Mouse (Mus musculus): ENCODE measurements around the gene Cldn2.
"Not testable (repeated sequence)": the region's sequence is repeated elsewhere in the genome, so short reads cannot be mapped to it uniquely, and the experiment has no call there.

The Cldn2 gene

DNA sequence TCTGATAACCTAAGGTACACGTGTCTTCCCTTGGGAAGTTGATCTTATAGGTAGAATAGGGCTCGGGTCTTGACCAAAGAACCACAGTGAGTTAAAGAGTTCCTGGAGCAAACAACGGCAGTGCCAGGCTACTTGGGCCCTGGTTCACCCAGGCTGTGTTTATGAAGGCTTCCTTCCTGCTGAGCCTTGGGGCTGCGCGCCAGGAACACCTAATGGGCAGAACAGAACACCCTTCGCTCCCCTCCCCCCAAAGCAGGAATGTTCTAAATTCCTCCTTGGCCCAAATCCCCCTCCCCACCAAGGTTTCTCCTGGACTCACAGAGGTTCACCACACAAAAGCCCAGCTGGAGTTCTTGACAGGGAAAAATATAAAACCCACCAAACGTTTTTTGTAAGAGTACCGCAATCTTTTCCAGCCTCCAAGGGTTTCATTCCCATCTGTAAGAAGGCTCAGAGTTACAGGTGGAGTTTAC, at the start of gene Cldn2:
Gene Cldn2 (plus strand): TSS at position 423 of the 473 bp plus-strand sequence.
- DNase-seq (ENCODE audit: low spot score): no peak

DNA sequence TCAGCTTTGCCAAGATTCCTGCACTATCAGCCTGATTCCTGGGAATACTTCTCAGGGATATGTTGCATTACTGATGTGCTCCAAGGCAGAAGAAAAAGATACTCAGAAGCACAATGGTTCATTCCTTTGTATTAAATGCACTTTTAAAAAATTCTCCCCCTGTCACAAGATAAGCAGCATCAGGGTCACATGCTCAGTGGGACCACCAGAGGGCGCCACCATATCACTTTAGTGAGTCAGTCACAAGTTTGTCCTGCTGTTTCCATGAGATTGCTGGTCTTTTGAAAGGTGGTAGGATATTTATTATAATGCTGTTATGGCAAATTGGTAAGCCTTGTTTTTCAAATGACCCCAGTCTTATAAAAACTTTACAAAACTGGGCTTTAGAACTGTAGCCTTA, 48.8 kb upstream of the Cldn2 start:
- DNase-seq (ENCODE audit: low spot score): peak; percentile 37

DNA sequence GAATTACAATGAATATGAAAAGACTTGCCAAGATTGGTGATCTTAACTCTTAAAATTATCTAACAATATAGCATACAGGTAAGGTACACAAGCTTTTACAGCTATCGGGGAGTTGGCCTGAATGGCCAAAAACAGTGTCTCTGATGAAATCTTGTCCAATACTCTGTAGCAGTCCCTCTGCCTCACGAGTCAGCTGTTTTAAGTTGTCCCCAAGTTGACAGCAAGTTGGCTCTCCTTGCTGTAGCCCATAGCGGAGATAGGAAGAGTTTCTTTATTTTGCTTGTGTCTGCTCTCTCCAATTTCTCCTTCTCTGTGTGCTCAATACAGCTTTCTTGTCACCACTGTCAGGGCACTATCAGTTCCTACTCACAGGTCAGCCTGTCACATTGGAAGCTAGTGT, 42.0 kb upstream of the Cldn2 start:
- not testable (repeated sequence) for DNase-seq (ENCODE audit: low spot score)

DNA sequence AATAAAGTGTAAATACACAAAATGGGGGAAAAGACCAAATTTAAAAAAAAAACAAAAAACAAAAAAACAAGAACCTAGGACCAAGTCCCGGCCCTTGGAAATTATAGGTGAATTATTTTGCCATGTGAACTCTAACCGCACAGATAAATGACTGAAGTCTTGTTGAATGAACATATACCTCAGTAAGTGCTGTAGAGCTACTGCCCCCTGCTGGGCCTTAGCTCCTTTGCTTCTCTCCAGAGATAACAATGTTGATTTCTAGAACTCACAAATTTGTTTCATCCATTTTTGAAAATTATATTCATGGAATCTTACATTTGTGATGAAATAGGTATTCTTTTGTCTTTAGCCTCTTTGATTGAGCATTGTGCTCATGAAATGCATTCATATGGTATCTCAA, 38.1 kb upstream of the Cldn2 start:
- peak; percentile 46 for DNase-seq (ENCODE audit: low spot score)

DNA sequence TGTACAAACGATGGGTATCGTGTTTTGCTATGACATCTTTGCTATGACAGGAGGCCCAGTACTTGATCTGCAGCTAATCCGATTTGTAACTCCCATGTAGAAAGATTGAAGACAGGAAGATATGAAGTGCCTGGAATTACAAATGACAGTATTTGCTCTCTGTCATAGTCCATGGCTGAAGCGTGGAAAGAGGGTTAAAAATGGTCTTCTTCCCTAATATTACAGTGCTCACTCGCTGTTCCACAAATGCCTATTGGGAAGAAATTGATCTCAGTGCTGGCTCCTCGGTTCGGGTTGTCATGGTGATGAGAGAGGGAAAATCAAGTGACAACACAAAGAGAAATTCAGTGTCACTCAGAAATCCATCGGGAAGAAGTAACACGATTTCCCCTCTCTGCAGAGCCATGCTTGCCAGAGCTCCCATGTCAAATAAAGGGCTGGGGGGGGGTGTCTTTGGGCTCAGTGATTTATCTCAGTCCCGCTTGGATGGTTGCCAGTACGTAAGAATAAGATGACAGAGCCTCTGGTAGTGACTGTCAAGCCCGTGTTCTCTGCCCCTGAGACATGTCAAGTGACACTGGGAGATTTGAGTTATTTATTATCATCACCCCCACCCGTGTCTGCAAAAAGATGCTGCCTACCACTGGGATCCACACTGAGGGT, 30.5 kb upstream of the Cldn2 start:
- no peak for DNase-seq (ENCODE audit: low spot score)

DNA sequence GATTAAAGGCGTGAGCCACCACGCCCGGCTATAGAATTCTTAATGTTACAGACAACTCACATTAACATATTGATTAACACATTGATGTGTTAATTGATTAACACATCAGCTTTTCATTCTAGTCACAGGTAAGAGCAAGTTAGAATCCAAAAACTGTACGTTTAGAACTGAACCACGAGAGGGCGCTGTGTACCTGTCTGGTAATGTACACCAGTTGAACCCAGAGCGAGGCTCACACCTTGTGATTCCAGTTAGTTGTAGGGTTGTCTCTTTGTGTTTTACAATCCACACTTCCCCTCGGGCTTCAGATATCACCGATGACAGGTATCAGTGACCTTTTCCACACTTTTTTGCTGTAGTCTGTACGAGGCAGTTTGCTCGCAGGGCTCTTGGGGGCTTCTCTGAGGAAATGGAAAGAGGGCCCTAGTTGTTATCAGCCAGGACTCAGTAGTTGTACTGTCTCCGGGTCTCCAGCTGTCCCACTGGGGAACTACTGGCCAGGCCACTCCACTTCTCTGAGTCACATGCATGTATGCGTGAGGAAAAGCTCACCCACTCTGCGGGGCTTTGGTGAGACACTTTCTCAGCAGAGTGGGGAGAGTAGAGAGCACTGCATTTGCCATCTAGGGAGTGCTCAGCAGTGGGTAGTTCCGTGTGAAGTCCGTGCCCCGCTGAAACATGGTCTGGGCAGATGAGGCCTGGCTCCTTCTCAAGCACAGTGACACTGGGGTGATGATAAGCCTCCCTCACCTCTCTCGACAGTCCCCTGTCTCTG, 26.1 kb upstream of the Cldn2 start:
- peak; percentile 30 for DNase-seq (ENCODE audit: low spot score)

DNA sequence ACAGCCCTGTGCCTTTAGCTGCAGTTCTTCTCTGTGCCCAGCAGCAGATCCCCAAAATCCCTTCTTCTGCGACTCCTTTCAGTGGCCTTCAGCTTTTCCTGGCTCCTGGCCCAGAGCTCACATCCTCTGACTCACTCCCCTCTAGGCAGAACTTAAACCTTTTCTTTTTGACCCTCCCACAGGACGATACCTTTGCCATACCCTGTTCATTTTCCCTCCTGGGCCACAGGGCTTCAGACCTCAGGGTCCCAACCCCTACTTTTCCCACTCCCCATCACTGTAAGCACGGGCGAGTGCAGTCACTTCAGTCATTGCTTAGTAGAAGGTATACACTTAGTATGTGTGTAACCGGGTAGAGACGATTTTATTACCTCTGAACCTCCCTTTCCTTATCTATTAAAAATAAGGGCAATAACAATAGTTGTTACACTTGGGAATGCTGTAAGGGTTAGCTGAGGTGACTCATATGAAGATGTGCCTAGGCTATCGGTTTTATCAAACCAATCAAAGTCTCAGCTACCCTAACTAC, 25.5 kb upstream of the Cldn2 start:
- DNase-seq (ENCODE audit: low spot score): peak; percentile 10

DNA sequence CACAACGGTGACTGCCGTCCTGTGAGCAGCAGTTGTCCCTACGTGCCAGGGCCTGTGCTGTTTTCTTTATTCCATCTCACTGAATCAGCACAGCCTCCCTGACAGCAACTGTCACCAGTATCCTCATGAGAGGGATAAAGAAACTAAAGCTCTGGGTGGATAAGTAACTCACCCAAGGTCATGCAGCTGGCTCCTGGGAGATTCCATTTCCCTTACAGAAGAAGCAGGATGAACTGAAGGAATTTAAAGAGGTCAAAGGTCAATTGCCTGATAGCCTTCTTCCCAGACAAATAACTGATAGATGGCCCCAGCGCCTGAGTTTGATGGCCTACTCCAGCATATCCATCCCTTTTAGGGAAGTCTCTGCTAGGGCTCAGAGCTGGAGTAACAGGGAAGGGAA, 23.3 kb upstream of the Cldn2 start:
- no peak for DNase-seq (ENCODE audit: low spot score)

DNA sequence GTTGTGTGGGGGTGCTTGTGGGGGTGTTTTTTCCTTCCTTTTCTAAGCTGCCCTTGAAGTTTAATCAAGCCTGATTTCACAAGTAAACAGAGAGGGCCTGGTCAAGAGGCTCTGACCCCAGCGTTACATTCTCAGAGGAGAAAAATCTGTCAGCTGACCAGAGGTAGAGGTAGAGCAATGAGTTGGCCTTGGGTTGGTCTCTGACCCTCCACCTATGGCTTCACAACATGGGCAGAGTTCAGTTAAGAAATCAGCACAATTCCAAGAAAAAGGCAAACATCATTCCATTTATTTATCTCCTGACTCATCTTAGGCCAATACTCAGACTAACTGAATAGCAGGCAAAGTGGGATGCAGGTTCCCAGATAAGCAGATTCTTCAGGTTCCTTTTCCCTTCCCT, 21.7 kb upstream of the Cldn2 start:
- no peak for DNase-seq (ENCODE audit: low spot score)

DNA sequence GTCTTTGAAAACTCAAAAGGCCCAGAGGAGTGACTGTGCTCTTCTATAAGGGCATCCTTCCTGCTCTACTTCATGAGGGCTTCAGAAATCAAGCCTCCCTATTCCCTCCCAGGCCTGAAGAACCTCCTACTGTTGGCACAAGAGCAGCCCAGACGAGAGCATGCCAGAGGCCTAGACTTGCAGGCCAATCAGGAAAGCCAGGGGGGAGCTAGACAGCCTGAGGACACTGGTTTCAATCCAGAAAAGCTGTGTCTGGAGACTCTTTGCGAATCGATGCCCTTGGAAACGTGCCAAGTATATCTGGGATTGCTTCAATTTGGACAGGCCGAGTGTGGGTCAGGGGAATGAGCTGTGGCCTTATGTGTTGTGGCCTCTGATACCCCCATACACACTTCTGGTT, 21.2 kb upstream of the Cldn2 start:
- no peak for DNase-seq (ENCODE audit: low spot score)

DNA sequence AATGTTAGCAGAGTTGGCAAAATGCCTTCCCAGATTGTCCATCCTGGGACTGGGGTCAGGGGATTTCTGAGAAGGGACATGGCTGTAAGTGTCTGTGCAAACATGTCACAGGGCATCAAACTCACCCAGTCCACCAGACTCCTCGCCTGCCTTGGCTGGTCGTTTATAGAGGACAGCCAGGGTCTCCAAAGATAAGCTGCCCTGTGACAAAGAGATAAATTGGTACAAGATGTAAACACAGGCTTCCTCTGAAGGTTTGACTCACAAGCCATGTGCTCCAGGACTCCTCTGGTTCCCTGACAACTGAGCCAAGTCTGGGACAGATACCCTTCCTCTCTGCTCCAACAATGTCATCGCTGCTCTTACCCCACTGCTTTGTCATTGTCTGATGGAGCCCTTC, 19.6 kb upstream of the Cldn2 start:
- no peak for DNase-seq (ENCODE audit: low spot score)

DNA sequence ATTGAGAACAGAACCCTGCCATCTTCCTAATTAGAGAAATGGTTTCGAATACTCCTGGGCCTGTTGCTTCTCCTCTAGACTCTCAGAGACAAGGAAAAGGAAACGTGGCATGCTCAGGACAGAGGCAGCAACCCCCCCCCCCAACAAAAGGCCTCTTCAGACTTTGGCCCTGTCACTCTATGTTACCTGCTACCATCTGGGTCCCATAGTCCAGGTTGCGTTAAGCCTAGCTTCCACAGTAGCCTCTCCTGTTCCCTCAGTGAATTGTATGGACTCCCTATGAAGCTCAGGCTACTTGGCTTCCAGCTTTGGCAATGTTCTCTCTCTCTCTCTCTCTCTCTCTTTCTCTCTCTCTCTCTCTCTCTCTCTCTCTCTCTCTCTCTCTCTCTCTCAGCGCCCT, 19.1 kb upstream of the Cldn2 start:
- DNase-seq (ENCODE audit: low spot score): no peak

DNA sequence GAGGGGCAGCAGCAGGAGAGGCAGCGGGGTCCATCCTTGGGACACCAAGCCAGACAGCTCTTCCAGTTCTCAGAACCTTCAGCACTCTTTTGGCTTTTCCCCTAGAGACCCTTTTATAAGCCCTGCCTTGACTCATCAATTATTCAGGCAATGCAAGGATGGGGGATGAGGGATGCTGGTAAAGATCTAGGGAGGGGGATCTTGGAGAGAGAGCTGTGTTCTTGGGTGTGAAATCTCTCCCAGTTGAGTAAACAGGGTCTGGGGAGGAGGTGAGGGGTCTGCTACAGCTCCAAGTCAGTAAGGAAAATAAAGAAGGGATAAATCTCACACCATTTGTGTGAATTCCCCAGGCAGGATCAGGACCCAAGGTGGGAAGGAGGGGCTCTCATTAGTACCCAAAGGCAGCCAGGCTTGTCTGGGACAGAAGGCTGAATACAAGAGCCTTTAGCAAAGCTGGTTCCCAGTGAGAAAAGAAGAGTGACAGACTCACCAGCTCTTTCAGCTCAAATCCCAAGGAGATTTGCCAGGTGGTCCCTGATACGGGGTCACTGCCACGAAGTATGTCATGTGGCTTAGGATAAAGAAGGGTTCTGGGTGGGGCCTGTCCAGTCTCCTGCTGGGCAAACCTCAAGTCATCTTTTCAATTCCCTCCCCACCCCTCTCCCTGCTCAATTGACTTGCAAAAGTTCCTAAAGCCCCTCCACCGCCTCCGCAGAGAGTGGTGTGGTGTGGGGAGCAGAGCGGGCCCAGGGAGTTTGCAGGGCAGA, 18.2 kb upstream of the Cldn2 start, which contains the start of gene Ripply1:
Gene Ripply1 (minus strand): TSS at position 76 of the 767 bp plus-strand sequence.
- DNase-seq (ENCODE audit: low spot score): no peak

DNA sequence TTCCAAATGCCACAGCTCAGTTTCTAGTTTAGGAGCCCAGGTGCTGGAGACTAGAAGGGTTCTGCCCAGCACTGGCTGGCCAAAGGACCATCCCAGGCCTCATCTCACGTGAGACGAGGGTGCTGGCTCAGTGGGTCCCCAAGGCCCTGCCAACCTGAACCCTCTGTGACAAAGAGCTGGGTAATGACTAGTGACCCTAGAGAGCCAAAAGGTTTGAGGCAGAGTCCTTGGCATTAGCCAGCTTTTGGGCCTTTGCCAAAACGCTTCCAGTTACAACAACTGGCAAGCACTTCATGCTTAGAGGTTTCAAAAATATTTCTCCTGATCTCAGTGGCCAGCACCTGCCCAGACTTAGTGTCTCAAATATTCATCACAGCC, 17.6 kb upstream of the Cldn2 start:
- peak; percentile 3 for DNase-seq (ENCODE audit: low spot score)

DNA sequence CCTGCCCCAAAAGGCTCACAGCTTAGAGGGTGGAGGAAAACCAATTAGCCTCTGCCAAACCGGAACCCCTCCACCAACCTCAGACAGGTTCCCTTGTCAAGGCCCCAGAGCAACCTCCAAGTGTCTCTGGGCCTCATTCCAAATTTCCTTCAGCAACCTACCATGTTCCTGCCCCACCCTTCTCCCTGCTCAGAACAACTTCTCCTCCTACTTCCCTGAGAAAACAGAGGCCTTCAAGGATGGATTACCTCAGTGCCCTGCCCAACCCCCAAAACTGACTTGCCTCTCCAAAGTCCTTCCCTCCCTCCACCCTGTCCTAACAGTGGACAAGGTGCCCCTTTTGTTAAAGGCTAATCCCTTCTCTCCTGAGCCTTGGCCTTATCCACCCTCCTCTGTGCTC, 14.9 kb upstream of the Cldn2 start:
- DNase-seq (ENCODE audit: low spot score): no peak

DNA sequence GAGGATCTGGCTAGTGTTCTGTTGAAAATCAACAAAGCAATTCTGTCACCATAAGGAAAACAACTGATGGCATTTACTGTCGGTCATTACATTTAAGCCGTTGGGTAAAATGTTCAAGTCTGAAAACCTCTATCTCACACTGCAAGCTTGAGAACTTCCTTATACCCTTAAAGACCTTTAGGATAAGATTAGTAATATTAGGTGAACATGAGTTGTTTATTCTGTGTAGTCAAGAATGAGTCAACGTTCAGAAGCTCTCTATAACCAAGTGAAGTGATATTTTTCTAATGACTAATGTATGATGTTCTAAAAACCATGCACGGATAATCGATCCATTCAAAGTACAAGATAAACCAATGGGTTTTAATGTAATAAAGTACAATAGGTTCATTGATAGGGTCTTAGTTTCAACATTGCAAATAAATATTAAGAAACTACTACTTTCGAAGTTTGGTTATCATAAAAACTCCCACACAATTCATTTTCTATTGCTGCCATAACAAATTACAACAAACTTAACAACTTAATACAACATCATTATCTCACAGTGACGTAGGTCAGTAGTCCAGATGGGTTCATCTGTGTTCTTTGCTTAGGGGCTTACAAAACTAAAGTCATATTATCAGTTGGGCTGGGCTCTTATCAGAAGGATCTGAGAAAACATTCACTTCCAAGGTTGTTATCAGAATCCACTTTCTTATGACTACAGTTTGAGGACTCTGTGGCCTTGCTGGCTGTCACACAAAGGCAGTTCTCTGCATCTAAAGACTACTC, 6.4 kb upstream of the Cldn2 start:
- DNase-seq (ENCODE audit: low spot score): no peak

DNA sequence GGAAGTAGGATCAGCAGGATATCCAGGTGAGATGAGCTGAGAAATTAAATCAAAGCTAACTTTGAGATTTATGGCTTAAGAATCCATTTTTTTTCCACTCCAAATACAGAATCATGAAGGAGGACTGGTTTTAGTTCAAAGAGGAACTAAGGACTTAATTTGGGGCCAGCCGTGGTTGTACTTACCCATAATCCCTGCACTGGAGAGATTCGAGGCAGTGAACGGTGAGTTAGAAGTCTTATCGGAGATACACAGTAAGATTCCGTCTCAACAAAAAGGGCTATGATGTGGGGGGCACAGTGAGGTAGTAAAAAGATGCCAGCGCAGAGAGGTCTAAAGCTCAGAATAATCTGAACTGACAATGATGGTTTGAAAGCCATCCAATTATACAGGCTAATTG, 4.6 kb upstream of the Cldn2 start:
- DNase-seq (ENCODE audit: low spot score): no peak

DNA sequence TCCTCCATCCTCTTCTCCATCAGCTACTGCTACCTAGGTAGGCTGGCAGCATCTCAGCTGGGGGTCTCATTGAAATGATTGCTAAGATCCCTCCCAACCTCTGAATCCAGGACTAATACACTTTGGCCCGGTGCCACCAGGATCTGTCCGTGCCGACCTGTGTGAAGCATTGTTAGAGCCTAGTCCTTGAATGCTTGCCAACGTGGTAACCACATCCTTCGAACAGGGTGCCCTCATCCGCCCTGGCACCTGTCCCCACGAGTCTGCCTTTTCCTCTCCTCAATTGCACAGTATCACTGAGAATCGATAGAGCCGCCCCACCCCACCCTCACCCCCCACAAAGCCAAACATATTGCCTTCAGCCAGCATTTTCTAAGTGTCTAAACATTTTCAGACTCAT, 2.8 kb upstream of the Cldn2 start:
- no peak for DNase-seq (ENCODE audit: low spot score)

DNA sequence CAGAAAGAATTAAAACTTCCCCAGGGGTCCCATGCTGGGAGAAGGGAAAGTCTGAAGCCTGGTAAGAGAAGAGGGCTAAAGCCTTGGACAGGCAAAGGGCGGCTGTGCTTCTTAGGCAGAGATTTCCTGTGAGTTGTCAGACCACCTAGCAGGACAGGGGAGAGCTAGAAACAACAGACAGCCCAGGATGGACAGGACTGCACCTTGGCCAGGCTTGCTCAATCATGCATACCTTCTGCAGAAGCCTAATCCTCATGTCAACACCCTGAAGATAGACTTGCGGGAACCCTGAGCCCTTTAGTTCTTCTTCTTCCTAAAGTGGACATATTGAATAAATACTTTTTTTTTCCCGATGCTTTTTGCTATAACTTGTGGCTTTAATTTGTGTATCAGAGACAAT, 675 bp upstream of the Cldn2 start:
- DNase-seq (ENCODE audit: low spot score): no peak

DNA sequence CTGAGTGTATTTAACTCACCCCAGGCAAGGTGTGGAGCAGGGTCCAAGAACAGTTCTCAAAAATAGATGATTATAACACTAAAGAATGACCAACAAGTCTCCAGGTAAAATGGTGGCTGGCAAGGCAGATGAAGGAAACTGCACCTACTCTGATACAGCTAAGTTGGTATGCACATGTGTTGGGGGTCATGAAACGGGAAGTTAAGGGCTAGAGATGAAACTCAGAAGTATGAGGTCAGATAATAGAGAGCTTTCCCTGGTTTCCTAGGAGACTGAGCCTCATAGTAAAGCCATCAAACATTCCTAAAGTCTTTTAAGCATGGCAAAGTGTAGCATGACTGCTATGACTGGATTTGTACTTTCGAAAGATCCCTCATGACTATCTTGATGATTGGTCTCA, 2.4 kb downstream of the Cldn2 start:
- DNase-seq (ENCODE audit: low spot score): no peak

DNA sequence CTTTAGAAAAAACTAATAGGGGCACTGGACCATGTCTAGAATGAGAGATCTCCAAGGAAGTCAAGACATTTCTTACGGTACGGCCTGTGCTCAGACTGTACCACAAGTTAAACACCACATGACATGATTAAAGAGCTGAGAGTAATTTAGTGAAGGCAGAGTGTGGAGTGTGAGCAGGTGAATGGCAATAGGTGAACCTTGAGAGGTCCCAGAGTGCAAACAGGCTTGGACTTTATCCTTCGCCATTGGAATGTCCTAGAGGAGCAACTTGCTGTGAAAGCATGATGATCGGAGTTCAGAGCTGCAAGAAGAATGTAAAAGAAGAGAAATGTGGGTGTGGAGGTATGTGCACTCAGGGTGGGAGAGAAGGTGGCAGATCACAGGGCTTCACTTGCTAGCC, 5.3 kb downstream of the Cldn2 start:
- no peak for DNase-seq (ENCODE audit: low spot score)

DNA sequence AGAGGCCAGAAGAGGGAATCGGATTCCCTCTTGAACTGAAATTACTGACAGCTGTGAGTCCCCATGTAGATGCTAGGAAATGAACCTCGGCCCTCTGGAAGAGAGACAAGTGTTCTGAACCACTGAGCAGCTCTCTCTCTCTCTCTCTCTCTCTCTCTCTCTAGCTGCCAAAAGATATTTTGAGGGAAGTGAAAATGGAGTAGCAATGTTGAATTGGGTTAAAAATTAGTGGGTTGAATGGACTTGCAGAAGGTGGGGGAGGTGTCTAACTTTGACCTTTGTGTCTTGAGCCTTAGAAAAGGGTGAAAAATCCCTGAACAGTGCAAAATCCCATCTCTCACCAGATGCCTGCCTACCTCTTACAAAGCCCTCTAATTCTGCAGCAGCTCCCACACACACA, 6.8 kb downstream of the Cldn2 start:
- no peak for DNase-seq (ENCODE audit: low spot score)
